Mouse (Mus musculus) spleen, postnatal 4 days (tissue): ENCODE data around the gene Mrgprh.

ENCODE experiments used
- DNase-seq, 2 experiments: peaks; one replicate each; pipeline ENCODE4 v3.0.0; 2022; ENCODE audit warnings: low spot score in 2 of 2

Mrgprh gene

DNA sequence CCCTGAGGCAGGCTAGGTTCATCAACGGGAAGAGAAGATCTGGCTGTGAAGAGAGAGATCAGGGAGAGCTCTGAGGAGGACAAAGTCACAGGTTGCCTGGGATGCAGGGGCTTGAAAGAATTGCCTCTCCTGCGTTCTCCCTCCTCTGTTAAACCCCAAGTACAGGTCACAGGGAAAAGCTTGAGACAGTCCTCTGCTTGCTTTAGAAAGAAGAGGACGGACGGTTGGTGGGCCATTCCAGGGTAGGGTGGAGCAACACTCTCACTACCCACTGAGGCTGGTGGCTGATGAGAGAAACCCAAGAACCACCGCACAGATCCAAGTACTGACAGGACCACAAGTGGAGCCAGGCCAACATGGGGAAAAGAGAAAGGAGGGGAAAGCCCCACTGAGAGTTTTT lies at the start of gene Mrgprh:
Gene Mrgprh, plus strand, starts transcription at position 301 of the 400 bp plus-strand sequence.
- no peak for DNase-seq

DNA sequence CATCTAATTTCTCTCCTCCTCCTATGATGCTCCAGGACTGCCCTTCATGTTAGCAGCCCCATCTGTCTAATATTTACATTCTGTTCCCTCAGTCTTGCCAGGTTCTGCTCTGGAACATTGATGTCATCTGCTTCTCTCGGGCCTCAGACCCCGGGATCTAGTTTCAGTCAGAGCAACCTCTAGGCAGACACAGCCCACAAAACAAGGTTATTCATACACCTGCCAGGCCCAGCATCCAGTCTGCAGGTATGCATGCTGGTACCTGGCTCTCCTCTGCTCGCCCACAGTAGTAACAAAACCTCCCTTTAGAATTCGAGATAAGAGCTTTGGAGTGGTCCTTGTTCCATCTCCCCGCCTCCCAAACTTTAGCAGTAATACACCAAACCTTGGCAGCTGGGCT lies 45.5 kb upstream of the Mrgprh start:
- DNase-seq, result no peak

DNA sequence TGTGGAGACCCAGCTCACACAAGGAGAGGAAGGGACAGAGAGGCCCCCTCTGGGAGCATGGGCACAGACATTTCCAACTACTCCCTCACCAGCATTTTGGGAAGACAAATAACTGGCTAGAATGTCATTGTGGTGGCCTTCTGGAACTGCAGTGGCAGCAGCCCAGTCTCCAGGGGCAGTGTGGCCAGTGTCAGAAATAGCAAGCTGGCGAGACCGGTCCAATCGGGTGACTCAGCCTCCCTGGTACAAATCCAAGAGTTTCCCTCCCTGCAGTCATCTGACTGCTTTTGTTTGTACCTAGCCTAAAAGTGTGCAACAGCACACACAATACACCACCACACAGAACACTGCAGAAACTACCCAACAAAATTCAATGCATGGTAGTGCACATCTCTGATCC lies 43.6 kb upstream of the Mrgprh start:
- DNase-seq, result no peak

DNA sequence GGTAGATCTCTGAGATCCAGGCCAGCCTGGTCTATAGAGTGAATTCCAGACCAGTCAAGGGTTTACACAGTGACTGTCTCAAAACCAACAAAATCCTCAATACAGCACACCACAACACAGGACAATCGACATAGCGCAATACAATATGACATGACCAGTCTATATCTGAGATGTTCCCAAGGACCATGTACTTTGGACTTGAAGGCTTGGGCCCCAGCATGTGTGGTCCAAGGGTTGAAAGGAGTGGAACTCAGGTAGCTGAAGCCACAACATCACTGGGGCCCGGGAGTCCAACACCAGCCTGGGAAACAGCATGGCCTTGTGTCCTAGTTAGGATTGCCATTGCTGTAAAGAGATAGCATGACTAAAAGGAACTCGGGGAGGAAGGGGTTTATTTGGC lies 43.2 kb upstream of the Mrgprh start:
- DNase-seq, result no peak

DNA sequence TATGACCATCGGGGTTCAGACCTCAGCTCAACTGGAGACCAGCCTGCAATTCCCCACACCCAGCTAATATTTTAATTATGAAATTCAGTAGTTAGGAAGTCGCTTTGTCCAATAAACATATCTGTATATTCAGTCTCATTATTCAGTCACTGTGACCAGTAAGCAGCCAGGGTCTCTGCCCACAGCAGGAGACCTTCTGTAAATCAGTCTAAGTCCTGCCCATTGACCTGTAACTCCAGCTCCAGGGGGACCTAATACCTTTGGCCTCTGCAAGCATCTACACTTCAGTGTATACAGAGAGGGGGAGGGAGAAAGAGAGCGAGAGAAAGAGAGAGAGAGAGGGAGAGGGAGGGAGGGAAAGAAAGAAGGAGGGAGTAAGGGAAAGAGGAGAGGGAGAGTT lies 41.5 kb upstream of the Mrgprh start:
- no peak for DNase-seq

DNA sequence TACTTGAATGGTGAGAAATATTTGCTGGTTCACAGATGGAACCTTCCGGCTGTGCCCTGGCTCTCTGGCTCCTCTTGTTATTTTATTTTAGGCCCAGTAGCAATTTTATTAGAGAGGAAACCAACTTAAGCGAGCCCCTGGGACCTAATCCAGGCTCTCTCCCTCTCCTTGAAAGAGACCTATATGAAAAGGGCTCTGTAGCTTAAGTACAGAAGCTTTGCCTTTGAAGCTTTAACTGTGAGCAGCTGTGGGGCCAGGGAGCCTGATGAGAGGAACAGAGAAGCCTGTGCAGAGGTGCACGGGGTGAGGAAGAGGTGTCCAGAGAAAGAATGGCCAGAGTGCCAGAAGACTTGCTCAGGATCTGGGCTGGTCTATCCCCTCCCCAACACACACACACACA lies 41.0 kb upstream of the Mrgprh start:
- DNase-seq, result no peak

DNA sequence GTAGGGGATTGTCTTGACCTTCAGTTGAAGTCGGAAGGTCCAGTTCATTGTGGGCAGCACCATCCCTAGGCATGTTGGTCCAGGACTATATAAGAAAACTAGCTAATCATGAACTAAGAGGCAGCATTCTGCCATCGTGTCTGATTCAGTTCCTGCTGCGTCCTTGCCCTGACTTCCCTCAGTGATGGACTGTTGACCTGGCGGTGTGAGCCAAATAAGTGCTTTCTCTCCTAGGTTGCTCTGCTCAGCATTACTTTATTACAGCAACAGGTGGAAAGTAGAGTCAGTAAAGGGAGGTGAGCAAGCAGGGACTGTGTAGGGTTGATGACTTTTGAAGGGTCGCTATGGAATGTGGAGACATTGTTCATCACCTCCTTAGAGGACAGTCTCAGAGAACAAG lies 40.1 kb upstream of the Mrgprh start:
- no peak for DNase-seq

DNA sequence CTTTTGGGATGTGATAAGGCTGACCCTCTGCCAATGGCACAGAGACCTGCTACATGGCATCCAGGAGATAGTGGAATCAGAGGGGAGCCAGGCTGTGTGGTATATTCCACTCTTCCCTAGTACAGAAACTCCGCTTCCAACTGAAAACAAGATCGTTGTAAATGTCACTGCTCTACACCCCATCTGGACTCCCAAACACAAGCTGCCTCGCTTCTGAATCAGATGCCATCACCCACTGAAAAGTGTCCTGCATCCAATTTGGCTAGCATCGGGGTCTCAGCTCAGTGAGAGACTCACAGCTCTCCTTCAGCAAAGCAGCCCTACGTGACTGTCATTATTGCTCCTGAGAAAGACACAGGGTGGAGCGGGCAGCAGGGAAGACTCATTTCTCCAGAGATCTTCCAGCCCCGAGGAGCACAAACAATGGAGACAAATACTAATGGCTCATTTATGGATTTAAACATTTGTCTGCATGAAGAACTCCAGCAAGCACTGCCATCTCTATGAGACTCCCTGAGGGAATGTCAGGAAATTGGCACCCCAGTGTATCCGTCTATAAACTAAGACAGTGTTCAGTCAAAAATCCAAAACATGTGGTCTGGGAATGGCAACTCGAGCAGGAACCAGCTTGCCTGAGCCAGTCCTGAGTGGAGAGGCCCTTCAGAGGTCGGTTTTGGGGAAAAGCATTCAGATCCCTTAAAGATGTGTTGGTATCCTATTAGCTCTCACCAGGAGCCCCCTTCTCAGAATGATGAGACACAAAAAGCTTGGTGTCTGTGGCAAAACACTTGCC lies 36.2 kb upstream of the Mrgprh start:
- DNase-seq, result no peak

DNA sequence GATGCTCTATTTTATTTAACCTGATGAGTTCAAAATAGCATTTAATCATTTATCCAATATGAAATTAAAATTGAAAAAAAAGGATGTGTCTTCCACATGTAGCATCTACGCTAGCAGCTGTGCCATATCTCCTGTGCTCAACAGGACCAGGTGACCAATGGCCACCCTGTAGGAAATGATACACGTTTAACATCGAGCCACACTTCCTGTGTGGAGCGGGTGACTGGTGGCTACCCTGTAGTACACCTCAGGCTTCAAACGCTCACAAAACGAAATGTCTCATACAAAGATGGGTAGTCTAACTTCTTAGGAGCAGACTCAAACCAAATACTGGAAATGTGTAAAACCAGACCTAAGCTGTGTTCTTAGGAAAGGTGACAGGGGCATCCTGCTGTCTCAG lies 32.0 kb upstream of the Mrgprh start:
- no peak for DNase-seq

DNA sequence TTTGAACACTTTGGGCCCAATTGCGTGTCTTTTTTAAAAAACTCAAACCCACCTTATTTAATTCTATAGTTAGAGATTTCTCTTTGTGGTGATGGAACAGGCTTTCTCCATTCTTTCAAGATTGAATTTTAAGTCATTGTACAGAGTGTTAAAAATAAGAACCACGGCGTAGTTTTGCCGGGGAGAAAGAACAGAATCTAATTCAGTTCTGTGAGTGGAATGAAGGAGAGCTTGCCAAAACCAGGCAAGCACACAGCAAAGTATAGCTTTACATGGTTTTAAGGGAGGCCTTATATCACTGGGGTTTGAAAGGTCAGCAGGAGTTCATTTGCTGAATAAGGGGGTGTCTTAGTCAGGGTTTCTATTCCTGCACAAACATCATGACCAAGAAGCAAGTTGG lies 31.3 kb upstream of the Mrgprh start:
- DNase-seq, result no peak

DNA sequence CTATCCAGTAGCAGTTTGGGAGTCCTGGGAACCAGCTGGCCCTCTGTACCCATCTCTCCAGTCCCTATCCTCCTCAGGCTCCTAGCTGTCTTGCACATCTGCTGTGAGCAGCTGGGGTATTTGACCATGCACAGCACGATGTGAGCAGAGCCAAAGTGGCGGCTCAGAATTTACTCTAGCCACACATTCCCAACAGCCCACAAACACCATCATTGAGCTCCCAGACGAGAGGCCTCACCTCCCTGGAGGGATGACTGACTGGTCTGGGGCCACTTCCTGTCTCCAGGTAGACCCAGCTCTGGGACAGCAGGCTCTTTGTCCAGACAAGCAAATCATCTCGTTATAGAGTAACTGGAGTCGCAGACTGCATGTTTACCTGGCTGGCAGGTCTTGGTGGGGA lies 30.0 kb upstream of the Mrgprh start:
- no peak for DNase-seq

DNA sequence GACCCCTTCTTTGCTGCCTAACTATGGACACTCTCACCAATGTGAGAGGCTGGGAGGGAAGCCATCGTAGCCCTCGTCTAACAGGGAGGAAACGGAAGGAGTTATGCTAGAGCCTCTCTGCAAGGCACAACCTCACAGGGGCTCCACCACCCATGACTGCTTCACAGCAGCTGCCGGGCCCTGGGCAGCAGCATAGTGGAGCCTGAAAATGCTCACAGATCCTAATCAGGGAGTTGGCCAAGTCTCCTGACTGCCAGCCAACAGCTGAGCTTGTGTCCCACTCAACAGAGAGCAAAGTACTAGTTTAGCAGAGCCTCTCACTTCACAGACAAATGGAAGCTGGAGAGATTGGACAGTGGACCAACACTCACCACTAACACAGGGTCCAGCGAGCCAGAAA lies 29.4 kb upstream of the Mrgprh start:
- no peak for DNase-seq

DNA sequence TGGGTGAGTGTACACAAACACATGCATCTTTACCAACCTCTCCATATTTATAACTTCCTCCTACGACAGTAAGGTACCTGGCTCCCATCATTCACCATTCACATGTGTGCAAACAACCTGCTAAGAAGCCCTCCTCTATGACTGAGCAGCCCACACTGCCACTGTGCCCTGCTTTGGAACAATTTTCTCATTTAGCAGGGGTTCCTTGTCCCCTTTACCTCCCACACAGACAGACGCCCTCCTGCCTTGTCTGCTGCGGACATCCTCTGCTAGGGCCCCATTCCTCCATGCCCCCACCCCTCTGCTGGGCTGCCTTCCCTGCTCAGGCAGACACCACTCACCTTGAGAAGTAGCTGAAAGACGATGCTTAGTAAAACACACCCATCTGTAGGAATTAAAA lies 28.1 kb upstream of the Mrgprh start:
- no peak for DNase-seq

DNA sequence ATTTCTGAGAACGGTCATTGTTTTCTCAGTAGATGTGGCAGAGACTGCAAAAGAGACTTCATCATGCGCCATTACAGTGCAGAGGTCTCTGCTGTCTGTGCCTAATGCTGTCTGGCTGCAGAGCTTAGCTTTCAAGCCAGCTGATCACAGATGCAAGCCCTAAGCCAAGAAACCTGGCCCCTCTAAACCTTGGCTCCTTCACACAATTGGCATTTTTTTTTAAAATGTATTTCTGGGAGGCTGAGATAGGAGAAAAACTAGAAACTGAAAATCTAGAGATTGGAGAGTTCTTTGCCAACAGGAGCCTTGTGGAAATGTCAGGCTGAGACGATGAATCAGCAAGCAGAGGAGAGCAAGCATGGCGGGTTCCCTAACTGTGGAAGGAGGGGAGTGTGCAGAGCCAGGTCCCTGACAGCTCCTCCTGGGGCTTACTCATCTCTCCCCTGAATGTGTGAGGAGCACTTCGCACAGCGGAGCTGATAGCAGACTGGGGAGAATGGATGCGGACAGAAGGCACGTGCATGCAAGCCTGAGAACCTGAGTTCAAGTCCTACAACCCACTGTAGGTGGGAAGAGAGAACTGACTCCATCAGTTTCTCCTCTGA lies 26.0 kb upstream of the Mrgprh start:
- DNase-seq, result no peak

DNA sequence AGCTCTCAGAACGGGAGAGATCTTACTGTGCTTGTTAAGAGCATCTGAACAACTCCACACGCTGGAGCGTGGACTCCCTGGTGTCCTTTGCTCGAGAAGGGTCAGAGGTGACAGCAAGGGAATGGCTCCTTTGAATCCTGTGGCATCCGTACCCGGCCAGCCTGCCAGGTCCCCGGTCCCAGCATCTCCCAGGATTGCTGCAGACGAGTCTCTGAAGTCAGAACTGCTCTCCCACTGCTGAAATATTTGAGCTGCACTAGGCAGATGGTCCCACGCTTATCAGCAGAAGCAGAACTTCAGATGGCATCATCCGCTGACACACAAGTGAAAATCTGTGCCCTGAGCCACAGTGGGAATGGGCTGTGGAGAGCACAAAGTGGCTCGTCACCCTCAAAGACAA lies 24.1 kb upstream of the Mrgprh start:
- DNase-seq, result no peak

DNA sequence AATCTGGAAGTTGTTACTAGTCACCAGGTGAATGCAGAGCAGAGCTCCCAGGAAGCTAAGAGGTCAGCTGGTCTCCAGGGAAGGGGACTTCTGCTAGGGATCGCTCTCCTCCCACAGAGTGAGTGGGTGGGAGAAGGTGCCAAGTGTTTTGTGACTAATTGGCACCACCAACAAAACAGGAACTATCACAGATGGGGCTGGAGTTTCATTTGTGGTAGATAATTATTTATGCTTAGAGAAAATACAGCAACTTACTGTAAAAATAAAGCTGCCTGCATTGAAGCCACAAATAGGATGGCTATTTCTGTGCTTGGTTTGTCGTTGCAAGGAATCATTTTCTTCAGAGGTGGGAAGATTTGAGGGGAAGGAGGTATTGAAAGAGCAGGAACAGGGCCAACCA lies 22.0 kb upstream of the Mrgprh start:
- no peak for DNase-seq

DNA sequence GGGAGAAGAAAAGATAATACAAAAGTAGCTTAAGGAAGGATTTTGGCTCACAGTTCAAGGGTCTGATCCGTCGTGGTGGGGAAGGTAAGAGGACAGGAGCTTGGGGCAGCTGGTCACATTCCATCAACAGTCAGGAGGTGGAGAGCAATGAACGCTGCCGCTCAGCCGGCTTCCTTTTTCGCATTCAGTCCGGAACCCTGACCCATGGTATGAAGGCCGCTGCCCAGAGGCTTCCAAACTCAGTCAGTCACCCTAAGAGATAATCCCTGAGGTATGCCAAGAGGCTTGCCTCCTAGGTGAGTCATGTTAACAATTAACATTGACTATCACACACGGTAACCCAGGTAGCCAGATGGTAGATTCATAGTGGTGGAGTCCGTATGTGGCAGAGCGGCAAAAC lies 21.4 kb upstream of the Mrgprh start:
- DNase-seq, result no peak

DNA sequence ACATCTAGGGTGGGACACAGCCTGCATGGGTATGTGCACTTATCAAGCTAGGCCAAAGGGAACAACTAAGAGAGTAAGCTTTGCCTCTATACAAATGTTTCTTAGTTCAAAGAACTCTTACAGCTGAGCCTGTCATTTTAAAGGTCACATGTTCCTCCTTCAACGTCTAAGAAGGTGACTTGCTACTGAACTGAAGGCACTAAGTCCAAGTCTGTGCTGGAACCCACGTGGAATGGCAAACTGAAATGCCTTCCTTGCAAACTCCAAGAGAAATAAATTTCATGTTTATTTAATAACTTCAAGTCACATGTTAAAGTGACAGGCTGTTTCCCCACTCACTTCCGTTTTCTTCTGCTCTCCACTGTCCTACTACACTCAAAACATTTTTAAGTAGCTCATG lies 18.4 kb upstream of the Mrgprh start:
- no peak for DNase-seq

DNA sequence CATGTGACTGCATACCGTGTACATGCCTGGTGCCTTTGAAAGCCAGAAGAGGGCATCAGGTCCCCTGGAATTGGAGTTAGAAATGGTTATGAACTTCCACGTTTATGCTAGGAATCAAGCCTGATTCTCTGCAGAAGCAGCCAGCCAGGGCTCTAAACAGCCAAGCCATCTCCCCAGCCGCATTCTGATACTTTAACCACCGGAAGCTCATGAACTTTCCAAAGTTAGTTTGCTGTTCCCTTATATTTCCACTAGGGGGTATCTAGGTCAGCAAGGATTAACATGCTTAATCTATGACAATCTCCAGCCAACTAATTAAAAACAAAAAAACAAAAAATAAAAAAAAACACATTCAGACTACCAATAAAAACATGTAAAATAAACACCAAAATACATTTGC lies 17.8 kb upstream of the Mrgprh start:
- DNase-seq, result no peak

DNA sequence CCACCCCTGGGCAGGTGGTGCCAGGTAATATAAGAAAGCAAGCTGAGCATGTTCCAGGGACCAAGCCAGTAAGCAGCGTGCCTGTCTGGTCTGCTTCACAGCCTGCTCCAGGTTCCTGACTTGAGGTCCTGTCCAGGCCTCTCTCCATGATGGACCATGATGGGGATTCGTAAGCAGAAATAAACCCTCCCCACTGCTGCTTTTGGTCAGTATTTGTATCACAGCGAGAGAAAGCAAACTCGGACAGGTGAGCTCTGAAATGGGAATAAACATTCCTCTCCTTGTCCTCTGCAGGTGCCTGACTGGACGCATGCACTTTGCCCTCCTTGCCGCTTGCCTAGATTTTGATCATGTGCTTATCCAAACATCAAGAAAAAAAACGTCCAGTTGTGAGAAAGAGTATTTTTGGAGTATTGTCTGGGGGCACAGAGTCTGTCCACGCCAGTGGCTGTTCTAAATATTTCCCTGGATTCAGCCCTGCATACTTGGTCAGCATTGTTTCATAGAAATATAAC lies 16.8 kb upstream of the Mrgprh start:
- DNase-seq, result no peak

DNA sequence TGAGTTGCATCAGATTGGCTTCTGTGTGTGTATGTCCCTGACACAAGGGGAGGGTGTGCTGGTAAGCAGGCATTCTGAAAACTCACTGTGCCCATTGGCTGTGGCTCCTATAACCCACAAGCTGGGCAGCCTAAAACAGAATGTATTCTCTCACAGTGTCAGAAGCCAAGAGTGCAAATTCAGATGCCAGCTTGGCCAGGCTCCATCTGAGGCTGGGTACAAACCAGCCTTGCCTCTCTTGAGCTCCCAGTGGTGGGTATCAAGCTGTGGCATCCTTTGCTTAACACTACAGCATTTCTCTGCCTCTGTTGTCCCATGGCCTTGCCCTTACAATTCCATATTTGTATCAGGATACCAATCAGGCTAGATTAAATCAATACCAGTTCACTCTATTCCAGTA lies 11.7 kb upstream of the Mrgprh start:
- DNase-seq, result no peak

DNA sequence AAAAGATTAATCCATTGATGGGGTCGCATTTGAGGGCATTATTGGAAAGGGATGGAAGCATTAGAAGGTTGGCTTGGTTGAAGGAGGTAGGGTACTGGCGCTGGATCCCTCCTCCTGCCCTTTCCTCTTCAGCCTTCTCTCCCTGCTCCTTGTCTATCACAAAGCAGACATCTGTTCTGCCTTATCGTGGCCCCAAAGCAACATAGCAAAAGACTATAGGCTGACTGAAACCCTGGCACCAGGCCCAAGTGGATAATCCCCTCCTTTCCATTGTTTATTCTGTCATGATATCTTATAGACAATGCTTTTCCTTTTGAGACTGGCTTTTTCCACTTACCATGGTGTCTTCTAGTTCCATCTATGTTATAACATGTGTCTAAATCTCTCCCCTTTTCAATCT lies 10.4 kb upstream of the Mrgprh start:
- no peak for DNase-seq

DNA sequence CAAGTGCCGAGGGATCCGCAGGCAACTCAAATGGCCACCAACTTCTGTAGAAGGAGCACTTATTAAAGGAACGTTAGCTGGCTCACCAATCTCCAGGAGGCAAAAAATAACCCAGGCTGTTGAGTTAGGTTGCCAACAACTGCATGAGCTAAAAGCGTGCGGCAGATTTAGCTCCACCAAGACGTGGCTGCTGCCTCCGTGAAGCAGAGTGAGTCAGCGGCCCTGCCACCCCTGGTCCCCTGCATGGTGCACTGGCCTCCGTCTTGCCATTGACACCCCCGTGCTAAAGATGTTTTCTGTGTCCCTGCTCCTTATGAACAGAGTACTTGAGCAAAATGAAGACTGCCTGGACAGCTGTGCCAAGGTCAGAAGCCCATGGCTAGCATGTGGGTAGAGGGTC lies 9.0 kb upstream of the Mrgprh start:
- no peak for DNase-seq

DNA sequence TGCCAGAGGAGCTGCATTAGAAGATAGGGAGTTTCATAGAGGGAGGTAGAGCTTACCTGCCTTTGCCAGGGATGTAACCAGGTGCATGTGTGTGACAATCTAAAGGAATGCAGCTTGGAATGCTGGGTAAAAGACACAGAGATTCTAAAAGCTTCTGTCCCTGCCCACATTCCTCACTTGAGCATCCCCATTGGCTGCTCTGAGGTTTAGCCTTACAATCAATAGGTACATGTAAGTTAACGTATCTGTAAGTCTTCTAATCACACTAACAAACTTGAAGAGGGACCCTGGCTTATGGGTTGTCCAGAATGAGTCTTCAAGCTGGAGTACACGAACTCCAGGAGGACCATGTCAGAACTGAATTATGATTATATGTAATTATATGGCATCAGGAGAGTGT lies 7.8 kb upstream of the Mrgprh start, which contains the start of gene Mas1:
Gene Mas1, minus strand, starts transcription at position 101 of the 400 bp plus-strand sequence.
- no peak for DNase-seq
